Mouse (Mus musculus) testis, postnatal 14 days (tissue): ENCODE data around the gene Lats2.
A peak's percentile ranks its signal among the peaks of the same experiment; 100 is the strongest.

Experiments
- DNase-seq: peaks from one replicate; pipeline ENCODE4 v3.0.0; 2021; ENCODE audit warnings: low spot score

Gene Lats2

GRCm38 (mm10) chr14:57737089-57737488 lies 21.1 kb downstream of the Lats2 start:
- peak; percentile 17 for DNase-seq

DNA sequence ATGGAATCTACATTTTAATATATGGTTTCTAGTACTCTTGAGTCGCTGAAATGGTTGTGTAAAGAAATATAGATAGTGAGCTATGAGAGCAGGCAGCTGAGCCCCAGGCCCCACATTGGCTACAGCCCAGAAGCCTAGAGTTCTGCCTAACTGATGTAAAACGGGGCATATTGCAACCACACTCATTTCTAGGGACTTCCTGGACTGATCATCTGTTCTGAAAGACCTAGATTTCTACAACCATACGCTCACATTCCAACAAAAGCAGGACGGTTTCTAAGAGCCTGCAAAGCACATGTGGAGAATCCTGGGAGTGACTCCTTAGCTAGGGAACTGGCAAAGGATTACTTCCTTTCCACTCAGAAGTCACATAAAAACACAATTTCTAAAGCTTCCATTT lies 22.0 kb downstream of the Lats2 start:
- no peak for DNase-seq

GRCm38 (mm10) chr14:57732668-57733293 lies 25.4 kb downstream of the Lats2 start:
- no peak for DNase-seq

- no peak for DNase-seq
These were observed 27.7 kb downstream of the Lats2 start for GRCm38 (mm10) chr14:57730527-57730926.

GRCm38 (mm10) chr14:57729975-57730499 lies 28.2 kb downstream of the Lats2 start:
- no peak for DNase-seq

DNA sequence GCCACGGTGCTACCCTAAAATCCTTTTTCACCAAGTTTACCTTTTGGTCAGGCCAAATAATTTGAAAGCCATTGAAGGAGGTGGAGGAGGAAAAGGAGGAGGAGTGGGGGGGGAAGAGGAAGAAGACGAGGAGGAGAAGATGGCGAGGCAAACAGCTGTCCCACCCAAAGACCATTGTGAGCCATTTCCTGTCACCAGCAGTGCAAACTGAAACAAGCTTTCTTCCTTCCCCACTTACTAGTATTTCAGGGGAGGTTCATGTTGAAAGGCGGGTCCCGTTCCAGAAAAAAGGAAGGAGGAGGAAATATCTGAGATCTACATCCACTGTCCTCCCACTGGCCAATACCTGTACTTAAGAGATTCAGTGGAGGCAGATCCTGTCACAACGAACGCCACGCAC lies 28.8 kb downstream of the Lats2 start:
- no peak for DNase-seq

- no peak for DNase-seq
These were observed 32.0 kb downstream of the Lats2 start for GRCm38 (mm10) chr14:57726172-57726571.

DNA sequence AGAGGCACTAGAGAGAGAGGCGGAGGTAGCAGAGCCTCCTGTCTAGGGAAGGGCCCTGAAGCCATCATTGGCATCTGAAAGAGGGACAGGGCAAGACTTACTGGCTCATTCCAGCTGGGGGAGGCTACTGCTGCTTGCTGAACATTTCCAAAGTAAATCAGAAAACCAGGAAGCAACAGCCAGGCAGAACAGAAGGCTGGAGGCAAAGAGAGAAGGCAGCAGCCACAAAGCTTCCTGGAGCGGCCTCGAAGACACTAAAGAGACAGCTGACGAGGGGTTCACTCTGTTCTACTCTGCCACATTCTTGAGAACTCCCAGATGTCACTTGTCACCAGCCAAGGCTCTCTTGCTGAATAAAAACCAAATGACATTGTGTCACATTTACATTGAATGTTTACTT lies 33.7 kb downstream of the Lats2 start:
- DNase-seq: no peak

DNA sequence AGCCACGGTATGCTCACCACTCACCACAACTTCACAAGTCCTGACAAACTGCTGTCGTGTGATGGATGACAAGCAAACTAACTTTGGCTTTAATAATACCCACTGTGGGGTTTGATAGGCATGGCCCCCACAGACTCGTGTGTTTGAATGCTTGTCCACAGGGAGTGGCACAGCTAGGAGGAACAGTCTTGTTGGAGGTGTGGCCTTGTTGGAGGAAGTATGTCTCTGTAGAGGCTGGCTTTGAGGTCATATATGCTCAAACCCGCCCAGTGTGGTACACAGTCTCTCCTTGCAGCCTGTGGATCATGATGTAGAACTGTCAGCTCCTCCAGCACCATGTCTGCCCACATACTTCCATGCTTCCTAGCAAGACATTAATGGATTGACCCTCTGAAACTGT lies 39.9 kb downstream of the Lats2 start:
- DNase-seq: no peak

DNA sequence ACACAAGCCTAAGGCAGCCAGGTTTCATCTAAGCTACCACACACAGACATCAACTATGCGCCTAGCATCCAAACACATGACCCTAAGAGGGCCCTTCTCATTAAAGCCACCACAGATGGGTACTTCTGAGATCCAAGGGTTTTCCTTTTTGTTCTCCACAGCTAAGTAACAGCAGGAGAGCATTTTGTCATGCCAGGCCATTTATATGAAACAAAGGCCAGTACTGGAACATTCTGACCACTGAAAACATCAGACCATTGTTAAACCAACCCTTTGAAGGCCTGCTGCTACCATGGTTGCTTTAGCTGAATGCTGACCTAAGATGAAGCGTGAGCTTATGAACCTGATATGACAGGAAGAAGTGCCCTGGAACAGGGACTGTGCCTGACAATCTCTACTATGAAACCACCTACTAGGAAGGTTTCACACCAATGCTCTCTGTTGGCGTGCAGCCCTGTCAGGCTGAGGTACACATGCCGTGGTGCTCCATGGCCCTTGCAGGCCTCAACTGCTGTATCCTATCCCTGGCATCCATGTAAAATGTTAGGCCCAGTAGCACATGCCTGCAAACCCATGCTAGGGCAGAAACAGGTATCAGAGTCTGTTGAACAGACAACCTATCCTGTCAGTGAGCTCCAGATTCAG lies 41.5 kb downstream of the Lats2 start:
- DNase-seq: no peak

DNA sequence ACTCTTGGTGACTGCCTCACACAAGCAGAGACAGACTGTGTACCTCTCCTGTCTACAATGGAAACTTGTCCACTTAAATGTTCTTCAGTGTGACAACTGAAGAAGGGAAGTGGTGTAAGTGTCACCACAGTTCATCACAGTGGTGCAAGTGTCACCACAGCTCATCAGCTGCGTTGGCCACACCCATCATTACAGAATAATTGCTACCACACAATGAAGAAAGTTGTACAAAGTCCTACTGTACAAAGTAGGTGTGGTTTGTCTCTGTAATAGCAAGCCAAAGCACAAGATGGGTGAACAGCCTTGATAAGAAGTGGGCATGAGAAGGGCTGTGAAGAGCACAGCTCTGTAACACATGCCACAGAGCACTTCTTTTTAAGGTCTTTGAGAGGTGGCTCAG lies 45.3 kb downstream of the Lats2 start:
- DNase-seq: no peak

DNA sequence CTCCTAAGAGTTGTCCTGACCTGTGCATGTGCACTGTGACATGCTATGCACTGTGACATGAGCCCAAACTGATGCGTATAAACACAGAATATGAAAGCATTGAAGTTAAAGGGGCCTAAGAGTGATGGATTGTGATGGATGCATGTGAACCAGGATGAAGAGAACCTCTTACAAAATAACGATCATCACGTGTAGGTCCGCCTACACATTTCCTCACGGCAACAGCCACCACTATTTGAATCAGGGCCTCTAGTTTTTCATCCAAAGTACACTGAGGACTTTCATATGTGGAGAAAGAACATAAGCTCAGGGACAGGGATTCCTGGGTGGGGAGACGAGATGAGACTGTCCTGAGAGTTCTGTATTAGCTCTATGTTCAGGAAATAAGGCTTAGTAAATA lies 47.1 kb downstream of the Lats2 start:
- no peak for DNase-seq

- no peak for DNase-seq
These were observed 49.0 kb downstream of the Lats2 start for GRCm38 (mm10) chr14:57709171-57709570.

DNA sequence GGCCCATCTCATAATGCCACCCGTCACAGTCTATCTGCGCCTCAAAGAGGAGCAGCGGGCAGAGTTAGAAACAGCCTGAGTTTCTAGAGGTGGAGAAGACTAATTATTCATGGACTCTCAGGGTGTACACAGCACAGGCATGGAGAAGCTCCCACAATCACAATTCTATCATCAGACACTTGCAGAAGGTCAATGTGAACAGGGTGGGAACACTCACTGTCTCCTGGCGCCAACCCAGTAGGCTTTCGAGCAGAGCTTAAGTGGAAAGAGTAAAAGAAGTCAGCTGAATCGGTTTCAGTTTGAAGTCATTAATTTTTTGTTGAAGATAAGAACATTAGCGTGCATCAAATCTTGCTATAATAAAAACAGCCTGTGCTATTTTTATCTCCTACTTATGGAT lies 49.6 kb downstream of the Lats2 start:
- DNase-seq: peak; percentile 45

DNA sequence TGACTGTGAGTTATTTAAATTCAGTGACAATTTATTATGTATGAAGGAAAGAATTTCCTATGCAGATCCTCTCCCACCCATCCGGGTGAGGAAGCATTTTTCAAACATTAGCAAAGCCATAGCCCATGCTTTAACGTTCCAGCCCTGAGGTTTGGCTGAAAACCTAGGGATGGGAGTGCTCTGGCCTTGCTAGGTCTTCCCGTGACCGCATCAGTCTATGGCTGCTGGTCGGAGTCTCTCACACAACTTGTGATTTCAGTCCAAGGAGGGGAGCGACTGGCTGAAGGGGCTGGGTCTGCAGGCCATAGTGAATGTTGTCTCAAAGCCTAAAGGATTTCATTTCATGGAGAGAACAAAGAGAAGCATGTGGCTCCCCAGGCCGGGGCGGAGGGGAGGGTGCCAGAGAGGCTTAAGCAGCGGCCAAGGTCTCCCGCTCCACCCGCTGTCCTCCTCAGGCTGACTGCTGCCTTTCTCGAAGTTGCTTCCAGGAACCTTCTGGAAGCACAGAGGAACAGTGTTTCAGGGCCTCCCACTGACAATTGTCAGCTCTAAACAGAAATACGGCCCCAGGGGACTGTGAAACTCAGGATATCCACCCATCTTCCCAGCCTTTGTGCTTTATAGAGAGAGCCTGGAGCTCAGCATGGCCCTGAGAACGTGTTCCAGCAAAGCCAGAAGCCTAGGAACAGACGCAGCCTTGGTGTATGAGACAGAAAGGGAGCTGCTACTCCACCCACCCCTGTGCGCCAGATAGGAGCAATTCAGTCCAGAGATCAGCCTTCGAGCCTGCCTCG lies 50.9 kb downstream of the Lats2 start:
- peak; percentile 52 for DNase-seq

DNA sequence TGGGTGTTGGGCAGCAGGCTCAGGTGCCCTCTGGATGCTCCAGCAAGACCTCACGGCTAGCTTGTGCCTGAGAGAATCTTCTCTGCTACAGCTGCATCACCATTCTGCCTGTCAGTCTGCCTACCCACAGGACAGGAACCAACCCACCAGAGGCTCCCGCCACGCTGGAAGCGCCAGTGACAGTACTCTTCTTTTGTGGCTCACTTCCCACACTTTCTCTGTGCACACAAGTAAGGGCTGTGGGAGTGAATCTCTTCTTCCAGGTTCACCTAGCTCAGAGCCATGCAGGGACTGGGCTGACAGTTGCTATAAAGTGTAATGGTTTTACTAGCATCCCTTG lies 51.5 kb downstream of the Lats2 start:
- no peak for DNase-seq

GRCm38 (mm10) chr14:57705759-57706158 lies 52.4 kb downstream of the Lats2 start:
- DNase-seq: no peak

GRCm38 (mm10) chr14:57705075-57705474 lies 53.1 kb downstream of the Lats2 start:
- DNase-seq: no peak

DNA sequence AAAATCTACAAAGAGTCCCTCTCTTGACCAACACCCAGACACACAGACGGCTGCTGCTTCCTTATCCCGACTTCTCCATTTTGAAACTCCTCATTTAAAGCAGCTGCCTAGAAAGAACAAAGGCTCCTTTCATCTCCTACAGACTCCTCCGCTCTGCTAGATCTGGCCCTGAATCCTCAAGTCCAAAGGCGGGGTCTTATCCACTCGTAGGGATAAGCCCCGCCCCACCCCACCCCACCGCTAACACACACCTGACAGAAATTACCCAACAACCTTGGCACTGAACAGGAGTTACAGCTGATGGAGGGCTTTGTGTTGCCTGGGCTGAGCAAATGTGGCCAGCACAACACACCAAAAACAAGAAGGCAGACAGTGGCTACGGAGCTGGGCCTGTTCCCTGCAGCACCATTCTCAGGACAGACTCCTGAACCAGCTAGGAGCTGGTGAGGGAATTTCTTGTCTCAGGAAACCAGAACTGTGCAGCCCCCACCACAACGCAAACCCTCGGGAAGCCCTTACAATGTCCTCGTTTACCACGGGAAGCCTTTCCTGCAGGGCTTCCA lies 56.2 kb downstream of the Lats2 start:
- DNase-seq: no peak

DNA sequence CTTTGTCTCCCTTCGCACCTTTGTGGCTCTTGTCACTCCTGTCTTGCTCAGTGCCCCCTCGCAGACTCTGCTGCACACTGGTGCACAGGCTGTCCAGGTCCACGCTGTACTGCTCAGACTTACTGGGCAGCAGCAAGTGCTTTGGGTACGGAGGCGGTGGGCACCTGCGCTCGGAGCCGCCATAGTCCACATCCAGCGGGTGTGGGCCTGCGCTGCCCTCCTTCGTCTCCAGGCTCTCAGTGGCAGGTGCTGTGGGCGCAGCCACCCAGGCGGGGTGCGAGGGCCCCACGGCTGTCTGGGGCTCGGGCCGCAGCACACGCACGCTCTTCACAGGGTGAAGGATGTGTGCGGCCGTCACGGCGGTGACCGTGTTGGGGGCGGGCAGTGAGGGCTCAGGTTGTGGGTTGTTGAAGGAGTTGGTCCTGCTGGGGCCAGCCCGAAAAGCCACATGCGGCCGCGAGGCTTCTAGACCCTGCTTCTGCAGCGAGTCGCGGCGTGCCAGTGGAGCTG lies 58.7 kb downstream of the Lats2 start:
- DNase-seq: no peak

DNA sequence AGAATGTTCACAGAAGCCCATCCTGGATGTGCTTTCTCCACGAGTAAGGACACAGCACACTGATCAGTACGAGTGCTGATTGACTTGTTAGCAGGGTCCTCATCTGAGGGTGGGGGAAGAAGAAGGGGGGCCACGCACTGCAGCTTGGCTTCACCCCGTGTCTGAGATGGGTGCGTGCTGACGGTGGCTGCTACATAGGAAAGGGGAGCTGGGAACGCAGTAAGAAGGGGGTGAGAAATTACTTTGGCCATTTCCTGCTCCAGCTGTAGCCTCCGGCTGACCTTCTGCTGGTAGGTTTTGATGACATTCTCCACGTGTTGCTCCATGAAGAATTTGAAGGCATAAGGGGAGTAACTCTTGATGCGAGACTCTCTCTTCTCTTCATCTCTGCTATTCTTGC lies 59.2 kb downstream of the Lats2 start:
- DNase-seq: no peak

- DNase-seq: no peak
These were observed 62.1 kb downstream of the Lats2 start for GRCm38 (mm10) chr14:57696066-57696465.

GRCm38 (mm10) chr14:57695550-57695949 lies 62.6 kb downstream of the Lats2 start:
- DNase-seq: no peak
